Mouse (Mus musculus): Measurements from ENCODE around the gene Zc3h7a. TPM values are rescaled to one million over a fixed set of nuclear protein-coding genes. Genes with fewer than 3 reads are reported as not detected.
"Not testable (repeated sequence)": the region's sequence is repeated elsewhere in the genome, so short reads cannot be mapped to it uniquely, and the experiment has no call there.

Zc3h7a gene
- 10 to 100 TPM; 17.9 to 24.5 (median 23.6) TPM for total RNA-seq (2022)

- peak; percentile 90 for DNase-seq (ENCODE audit: low spot score)
Measured at GRCm38 (mm10) chr16:11176208-11176883, at the start of gene Zc3h7a. Gene Zc3h7a (minus strand): TSS chr16:11176393.

DNA sequence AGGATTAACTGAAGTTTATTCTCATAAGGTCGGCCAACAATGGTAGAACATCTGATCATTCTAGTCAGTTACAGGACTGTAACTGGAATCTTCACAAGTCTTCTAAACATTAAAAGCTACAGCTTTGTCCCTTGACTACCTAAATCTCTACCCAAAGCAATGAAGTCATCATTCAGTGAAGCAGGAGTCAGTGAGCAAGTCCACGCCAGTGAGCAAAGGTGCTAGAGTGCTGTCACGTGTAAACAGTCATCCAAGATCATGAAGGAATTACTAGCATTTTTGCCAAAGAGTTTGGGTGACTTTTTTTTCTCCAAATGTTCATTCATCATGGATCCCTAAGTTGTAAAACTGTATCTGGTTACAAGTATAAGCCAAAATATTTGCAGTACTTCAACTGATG lies 41.6 kb upstream of the Zc3h7a start:
- DNase-seq (ENCODE audit: low spot score): no peak

DNA sequence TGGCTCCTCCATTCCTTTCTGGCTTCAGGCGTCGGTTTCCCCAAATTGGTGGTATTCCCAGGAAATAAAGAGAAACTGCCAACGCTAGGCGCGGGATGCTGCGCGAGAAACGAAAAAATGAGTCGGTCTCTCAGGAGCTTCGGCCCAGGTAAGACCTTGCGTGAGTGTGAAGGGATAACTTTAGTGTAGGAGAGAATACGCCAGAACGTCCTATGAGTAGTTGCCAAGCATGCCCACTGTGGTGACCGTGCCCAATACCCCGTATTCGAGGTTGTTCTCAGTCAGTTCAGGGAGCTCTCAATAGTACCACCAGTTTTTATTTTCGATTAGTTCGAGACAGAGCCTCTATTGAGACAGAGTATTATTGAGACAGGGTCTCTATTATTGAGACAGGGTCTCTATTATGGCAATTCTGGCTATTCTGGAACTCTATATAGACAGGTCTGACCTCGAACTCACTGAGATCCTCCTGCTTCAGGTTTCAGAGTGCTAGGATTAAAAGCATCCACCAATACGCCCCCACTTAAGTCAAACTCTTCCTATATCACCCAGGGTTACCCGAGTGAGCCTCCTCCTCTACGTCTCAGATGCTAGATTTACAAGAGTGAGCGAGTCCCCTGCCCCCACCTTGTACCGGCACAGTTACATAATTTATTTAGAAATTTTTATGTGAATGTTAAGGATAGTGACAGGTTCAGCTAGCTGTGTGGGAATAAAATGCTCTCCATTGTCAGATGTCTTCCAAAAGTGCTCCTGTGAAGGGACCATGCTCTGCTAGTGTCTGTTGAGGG lies 27.6 kb upstream of the Zc3h7a start:
- no peak for DNase-seq (ENCODE audit: low spot score)

- peak; percentile 91 for DNase-seq (ENCODE audit: low spot score)
Measured at GRCm38 (mm10) chr16:11202571-11203554, 26.7 kb upstream of the Zc3h7a start, which contains the start of gene Rsl1d1. Gene Rsl1d1 (minus strand): TSS chr16:11203331.

DNA sequence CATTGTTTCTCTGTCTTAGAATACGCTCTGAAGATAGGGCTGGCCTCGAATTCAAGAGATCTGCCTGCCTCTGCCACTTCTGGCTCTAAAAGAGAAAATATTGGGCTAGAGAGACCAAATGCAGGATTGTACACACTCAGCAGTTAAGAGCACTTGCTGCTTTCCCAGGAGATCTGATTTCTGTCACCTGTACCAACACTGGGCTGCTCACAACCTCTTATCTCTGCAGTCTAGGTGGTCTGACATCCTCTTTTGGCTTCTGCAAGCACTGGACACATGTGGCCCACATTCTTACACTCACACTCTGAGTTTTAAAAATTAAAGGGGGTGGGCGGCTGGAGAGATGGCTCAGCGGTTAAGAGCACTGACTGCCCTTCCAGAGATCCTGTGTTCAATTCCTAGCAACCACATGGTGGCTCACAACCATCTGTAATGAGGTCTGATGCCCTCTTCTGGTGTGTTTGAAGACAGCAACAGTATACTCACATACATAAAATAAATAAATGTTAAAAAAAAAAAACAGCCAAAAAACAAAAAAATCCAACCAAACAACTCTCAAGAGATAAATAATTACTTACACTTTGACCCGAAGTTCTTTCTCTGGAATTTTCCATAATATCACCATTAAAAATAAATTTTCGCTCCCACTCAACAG lies 25.7 kb upstream of the Zc3h7a start:
- no peak for DNase-seq (ENCODE audit: low spot score)

- no peak for DNase-seq (ENCODE audit: low spot score)
Measured at GRCm38 (mm10) chr16:11200247-11200646, 24.1 kb upstream of the Zc3h7a start.

DNA sequence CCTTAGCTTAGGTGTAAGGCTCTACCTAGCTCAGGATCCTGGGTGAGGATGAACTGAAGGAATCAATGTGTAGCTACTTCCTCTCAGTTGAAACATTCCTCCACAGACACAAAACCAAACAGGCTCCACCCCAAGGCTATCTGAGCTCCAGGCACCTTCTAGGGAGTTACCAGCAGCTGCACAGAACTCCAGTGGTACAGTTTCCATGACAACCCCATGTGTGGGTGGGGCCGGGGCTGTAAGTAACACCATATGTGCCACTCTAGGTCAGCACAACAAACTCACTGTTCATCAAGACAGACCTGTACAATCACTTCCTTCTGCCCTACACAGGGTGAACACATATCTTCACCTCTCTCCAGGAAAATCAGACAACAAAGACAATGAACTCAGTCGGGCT lies 22.3 kb upstream of the Zc3h7a start:
- DNase-seq (ENCODE audit: low spot score): no peak

GRCm38 (mm10) chr16:11197052-11197451 lies 20.9 kb upstream of the Zc3h7a start:
- DNase-seq (ENCODE audit: low spot score): no peak

GRCm38 (mm10) chr16:11193231-11193630 lies 17.0 kb upstream of the Zc3h7a start:
- DNase-seq (ENCODE audit: low spot score): no peak

DNA sequence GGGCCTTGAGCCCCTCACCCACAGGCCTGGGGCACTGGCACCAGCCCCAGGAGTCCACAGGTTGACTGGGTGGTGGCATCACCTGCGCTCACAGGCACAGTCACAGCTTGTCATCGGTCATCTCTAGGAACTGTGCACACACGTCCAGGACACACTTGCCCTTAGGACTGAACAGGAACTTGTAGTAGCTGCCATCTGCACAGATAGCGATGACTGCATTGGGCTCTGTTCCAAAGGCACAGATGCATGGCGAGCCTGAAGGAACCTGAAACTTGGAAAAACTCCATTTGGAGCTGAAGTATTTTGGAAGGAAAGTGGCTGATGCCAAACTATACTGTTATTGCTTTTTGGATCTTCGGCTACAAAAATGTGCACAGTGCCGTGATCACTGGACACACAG lies 14.0 kb upstream of the Zc3h7a start:
- no peak for DNase-seq (ENCODE audit: low spot score)

DNA sequence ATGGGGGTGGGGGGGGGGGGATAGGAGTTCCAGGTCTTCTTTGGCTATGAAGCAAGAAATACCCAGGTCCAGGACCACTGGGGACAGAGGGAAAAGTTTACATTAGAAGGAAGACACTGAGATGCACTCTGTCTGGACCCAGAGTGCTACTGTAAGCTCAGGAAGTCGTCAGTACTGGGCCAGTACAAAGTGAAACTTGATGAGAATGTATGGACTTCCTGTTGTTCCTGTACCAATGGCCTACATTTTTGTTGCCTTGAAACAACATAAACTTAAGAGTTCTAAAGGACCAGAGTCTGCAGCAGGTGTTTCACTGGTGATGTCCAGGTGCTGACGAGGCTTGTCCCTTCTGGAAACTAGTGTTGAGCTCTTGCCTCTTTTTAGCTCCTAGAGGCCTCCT lies 1.2 kb upstream of the Zc3h7a start:
- DNase-seq (ENCODE audit: low spot score): no peak

- DNase-seq (ENCODE audit: low spot score): no peak
Measured at GRCm38 (mm10) chr16:11176884-11177244, 671 bp upstream of the Zc3h7a start.

DNA sequence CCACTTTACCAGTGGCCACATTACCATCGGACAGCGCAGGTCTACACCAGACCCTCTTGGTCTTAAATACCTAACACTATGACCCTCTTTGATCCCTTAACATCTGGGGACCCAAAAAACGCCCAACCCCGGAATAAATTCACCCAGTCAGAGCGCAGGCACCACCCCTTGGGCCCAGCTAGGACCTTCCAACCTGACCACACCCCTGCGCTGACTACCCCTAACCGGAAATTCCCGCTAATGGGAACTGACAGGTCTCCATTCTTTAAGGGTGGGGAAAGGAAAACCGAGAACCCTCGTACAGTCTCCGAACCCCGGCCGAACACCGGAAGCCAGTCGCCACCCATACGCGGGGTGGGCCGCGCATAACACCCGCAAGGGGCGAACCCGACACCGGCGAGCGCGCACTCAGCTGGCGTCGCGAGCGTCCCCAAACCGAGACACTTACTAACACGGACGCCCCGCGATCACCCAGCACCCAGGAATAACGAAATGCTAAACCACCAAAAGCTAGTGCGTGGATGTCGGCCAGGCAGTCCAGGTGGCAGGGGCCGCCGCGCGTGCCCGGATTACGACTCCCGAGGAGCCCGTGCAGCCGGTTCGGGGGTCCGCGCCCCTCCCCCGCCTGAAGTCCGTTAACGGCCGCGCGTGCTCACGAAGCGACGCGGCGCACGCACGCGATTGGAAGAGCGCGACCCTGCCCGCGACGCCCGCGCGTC lies 545 bp downstream of the Zc3h7a start:
- DNase-seq (ENCODE audit: low spot score): peak; percentile 78

DNA sequence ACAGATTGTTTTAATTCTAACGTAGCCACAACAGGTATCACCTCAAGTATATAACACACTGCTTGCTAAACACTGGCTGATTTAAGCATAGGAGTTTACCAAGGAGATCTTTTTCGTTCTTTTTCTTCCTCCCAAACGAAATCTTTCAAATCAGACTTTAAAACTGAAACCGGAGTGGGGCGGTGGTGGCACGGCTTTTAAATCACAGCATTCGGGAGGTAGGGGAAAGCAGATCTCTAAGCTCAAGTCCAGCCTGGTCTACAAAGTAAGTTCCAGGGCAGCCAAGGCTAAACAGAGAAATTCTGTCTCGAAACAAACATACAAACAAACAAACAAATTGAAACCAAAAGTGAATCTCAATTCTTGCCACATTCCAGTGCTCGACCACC lies 1.1 kb downstream of the Zc3h7a start:
- no peak for DNase-seq (ENCODE audit: low spot score)

DNA sequence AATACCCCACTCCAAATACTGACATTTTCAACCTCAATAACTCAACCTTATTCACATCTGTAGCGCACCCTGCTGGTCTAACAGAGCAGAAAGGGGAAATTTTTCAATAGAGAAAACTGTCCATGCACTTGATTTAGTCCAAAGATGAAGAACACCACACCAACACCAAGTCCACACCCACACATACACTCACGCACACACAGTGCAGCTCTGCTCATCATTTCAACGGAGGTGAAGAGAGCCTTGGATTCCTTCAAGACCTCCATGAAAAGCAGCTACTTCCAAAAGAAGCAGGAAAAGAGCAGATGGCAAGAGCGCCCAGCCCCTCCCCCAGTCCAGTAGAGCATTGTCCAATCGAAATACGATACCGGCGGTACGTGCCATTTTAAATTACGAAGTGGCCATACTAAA lies 1.5 kb downstream of the Zc3h7a start:
- DNase-seq (ENCODE audit: low spot score): peak; percentile 44

- DNase-seq (ENCODE audit: low spot score): no peak
Measured at GRCm38 (mm10) chr16:11171679-11172078, 4.5 kb downstream of the Zc3h7a start.

GRCm38 (mm10) chr16:11166431-11166830 lies 9.8 kb downstream of the Zc3h7a start:
- no peak for DNase-seq (ENCODE audit: low spot score)

DNA sequence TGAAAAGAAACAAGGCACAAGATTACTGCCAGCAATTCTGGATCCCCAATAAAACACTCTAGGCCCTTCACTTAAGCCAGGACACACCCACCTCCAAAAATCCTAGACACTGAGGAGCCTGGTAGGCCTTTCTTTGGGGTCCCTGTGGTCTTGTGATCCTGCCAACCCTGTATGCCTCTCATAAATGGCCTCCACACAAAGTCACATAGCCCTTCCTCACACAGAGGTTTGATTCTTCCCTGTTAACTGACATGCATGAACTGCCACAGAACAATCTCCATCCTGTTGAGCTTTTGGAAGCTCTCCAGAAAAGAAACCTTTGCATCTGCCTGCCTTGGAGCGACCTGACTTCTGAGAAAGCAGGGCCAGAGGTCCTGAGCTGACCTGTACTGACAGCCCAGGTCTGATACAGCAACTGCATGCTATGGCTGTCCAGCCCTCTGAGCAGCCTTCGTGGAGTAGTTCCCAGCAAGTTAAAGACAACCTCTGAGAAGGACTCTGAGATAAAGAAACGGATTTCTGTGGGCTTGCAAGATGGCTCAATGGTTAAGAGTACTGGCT lies 11.4 kb downstream of the Zc3h7a start:
- no peak for DNase-seq (ENCODE audit: low spot score)

GRCm38 (mm10) chr16:11157721-11158120 lies 18.5 kb downstream of the Zc3h7a start:
- not testable (repeated sequence) for DNase-seq (ENCODE audit: low spot score)

DNA sequence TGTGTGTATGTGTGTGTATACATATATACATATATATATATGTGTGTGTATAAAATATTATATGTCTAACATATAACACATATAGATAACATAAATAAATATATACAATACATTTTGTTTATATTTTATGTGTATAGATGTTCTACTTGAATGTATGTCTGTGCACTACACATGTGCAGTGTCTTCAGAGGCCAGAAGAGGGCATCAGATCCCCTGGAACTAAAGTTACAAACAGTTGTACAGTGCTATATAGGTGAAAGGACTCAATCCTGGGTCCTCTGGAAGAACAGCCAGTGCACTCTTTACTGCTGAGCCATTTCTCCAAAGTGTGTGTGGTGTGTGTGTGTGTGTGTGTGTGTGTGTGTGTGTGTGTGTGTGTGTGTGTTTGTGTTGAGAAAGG lies 21.7 kb downstream of the Zc3h7a start:
- no peak for DNase-seq (ENCODE audit: low spot score)
